Mouse (Mus musculus) kidney, postnatal 25 days (tissue): ENCODE results near the gene Pam.

Experiments
- DNase-seq, 2 experiments: peaks; one replicate each; pipeline ENCODE4 v3.0.0; 2021; ENCODE audit warnings: mixed read lengths in 2 of 2

The Pam gene

DNA sequence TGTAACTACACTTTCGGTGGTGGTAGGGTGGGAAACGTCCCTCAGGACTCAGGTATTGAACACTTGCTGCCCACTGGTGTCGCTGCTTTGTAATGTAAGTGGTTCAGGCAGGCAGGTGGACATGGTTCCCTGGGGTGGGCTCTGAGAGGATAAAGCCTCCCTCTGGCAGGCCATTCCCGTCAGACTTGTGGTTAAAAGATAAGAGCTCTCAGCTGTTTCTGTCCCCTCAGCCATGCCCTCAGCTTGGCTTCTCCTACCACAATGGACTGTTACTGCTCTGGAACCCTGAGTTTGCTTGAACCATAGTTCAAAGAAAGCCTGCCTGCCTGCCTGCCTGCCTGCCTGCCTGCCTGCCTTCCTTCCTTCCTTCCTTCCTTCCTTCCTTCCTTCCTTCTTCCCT is 341.1 kb downstream of the Pam start:
- no peak for DNase-seq

GRCm38 (mm10) chr1:97753216-97753615 is 342.2 kb downstream of the Pam start:
- no peak for DNase-seq

- DNase-seq: no peak
Observed at GRCm38 (mm10) chr1:97748163-97748562, 347.3 kb downstream of the Pam start.

- DNase-seq: no peak
Observed at GRCm38 (mm10) chr1:97746261-97746660, 349.2 kb downstream of the Pam start.

DNA sequence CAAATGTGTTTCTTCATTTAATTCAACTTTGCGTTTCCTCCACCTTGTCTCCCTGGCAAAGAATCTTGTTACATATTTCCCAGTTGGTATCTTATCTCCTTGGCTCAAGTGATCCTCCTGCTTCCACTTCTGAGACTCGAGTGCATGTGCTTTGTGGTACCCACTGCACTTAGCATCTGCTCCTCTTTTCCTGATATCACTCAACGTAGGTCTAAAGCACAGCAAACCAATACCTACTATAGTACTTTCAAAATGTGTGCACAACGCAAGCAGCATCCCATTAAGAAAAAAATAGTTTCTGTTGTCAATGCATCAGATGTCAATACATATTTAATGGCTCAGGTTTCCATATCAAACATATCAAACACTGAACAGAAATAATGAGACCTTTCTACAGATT is 349.7 kb downstream of the Pam start:
- DNase-seq: no peak
